Comparison of ENCODE assay signal across 1 mouse cellular context in genomic region chr9:14866957-14867356, GRCm38 (mm10).
TF ChIP-seq lines count a peak whose summit lies in the region.

No protein-coding gene starts in this region.

TF ChIP-seq in ES-E14, 5 proteins besides CTCF, POLR2A, EP300 and RAD21 (continued from another document):
- TF ChIP-seq CHD2 (IDR thresholded peaks at IDR 0.05; ENCODE audit: low read depth, low read length) = no peak
